Mouse (Mus musculus): ENCODE data around the gene Ncor1.
"Not testable (repeated sequence)": the region's sequence is repeated elsewhere in the genome, so short reads cannot be mapped to it uniquely, and the experiment has no call there.

The Ncor1 gene

DNA sequence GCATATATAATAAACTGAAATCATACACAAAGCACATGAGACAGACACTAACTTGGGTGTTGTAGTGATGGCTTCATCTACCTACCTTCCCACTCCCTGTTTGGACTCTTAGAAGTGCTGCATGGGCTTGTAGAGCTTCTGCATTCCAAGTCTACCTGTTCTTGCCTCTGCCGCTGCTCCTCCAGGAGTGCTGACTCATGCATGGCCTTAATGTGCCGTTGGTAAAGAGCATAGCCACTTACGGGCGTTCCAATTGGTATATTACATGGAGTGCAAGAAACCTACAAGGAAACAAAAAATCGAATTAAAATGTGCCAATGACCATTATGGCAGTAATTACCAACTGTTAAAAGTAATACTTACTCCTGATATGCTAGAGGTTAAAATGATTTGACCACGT lies 91.5 kb downstream of the Ncor1 start:
- no peak for DNase-seq (ENCODE audit: low spot score in 2 of 2)

- no peak for DNase-seq (ENCODE audit: low spot score in 2 of 2)
Observed at GRCm38 (mm10) chr11:62355216-62355615, 103.1 kb downstream of the Ncor1 start.

DNA sequence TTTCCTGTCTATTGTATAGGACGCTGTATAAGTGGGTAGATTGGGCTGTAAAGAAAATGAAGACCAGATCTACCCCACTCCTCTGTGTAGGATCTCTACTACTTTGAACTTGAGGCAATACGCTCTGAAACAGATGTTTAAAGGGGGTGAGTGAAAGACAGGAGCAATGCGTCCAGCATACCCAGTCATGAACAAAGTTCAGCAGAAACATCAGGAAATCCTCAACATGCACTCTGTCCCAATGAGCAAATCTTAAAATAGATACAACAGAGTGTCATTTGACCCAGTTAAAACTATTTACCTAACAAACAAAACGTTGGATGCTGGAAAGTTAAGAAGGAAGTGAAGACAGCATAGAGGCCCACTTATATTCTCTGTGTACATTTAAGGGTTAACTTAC lies 106.4 kb downstream of the Ncor1 start:
- no peak for DNase-seq (ENCODE audit: low spot score in 2 of 2)

GRCm38 (mm10) chr11:62343002-62343401 lies 115.3 kb downstream of the Ncor1 start:
- no peak for DNase-seq (ENCODE audit: low spot score in 2 of 2)

DNA sequence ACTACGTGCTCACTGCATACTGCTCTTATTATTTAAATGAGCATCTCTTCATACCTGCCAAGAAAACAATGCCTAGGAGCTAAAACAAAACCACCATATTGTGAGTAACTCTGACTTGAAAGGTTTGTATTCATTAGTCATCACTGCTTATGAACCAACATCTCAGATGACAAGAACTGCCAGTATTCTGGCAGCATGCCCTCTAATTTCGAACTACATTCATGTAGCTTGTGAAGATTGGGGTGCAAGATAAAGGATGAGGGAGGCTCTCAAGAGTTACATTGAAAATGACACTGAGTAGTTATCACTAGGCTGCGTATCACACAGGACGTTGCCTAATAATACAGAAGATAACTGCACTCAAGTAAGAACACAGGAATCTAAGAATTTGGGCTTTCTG lies 126.1 kb downstream of the Ncor1 start:
- no peak for DNase-seq (ENCODE audit: low spot score in 2 of 2)

- DNase-seq (ENCODE audit: low spot score in 2 of 2) = no peak
Observed at GRCm38 (mm10) chr11:62331141-62331540, 127.2 kb downstream of the Ncor1 start.

DNA sequence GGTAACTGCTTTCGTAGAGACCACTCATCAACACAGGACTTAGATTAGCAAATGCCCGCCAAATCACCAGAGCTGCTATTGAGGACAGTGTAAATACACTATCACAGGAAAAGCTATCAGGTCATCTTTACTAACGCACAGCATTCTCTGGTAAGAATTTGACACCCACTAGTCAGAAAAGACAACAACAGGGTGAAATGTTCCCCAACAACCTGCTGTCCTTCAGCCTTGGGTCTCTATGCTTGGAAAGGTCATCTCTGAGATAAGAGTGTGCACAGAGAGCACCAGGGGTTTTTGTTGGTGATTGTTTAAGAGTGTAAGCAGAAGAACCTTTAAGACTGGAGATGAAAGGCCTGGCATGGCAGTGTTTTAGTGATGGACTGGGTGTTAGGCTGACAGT lies 134.7 kb downstream of the Ncor1 start:
- no peak for DNase-seq (ENCODE audit: low spot score in 2 of 2)

DNA sequence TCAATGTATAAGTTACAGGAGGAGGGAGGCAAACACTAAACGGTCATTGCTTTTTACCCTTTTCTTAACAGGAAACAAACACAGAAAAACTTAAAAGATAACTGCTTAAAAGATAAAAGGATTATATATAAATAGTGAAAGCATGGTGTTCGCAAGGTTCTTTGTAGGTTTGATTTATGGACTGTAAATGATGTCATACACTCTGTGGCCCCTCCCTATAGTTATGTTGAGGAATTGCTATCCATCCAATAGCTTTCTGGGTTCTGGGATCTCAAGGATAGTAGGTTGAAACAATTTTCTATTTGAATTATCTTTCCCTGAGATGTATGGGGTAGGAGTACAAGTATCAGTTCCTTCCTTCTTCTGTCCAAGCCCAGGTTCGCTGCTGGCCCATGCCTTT lies 138.2 kb downstream of the Ncor1 start:
- DNase-seq (ENCODE audit: low spot score in 2 of 2) = no peak

DNA sequence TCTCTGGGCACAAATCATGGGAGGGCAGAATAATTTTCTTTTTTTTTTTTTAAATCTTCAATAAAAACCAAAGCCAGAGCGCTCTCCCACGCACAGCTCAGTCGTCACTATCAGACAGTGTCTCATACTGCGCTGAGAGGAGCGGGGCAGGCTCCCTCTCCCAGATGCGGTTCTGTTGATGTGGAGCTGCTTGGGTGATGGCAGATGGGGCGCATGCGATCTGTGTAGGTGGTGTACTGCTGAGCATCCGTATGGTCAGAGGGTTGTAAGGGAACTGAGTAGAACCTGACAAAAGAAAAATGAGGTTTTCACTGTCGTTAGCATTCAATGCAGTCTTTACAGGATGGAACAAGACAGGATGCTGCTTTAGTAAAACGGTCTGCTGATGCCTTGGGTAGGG lies 140.6 kb downstream of the Ncor1 start:
- peak; percentile 51 to 81 for DNase-seq (ENCODE audit: low spot score in 2 of 2)

DNA sequence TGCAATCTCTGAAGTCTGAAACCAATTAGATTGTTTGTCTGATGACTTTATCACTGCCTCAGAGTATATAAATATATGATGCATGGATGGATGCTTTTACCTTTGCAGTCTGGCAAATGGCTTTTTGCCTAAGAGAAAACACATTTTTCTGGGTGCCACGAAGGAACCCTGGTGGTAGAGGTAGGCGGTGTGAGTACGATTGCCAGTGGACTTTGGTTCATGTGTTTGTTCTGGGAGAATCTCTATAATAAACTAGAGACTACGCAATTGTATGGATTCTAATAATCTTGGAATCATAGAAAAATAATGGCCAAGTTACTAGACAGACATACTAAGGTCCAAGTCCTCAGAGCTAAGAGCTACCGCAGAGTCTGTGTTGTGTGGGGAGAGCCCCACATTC lies 143.4 kb downstream of the Ncor1 start:
- DNase-seq (ENCODE audit: low spot score in 2 of 2) = no peak

DNA sequence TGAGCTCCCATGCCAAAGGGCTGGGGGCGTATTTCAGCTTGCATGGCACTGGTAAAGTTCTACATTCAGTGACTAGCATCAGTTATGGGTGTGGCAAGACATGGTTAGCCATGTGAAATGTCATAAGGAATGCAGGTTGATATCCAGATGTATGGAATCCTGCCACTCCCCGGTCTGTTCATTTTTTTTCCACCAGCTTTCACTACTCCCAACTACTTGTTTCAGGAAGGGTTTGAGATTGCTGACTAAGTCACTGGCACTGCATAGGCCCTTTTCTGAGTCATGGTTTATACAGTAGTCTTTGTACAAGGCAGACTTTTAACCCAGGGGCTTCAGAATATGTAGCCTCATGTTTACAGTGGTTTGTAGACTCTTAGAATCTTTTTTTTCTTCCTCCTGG lies 149.0 kb downstream of the Ncor1 start:
- no peak for DNase-seq (ENCODE audit: low spot score in 2 of 2)

- DNase-seq (ENCODE audit: low spot score in 2 of 2) = peak; percentile 31 to 43
Observed at GRCm38 (mm10) chr11:62305866-62306265, 152.5 kb downstream of the Ncor1 start.

DNA sequence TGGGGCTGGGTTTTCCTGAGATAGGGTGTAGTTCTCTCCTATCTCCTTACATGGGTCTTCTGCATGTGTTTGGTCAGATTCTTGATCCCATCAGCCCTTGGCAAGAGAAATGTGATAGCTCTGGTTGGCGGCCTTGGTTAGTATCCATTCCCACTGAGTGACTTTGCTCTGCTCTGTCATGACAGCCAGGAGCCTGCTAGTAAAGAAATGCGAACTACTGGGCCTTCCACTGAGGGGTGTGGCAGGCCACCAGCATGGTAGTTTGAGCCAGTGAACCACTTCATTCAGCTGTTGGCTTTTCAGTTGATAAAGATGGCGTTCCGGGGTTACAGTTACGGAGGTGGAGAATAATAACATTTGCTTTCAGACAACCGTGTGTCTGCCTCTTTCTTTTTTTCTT lies 159.5 kb downstream of the Ncor1 start:
- DNase-seq (ENCODE audit: low spot score in 2 of 2) = no peak

DNA sequence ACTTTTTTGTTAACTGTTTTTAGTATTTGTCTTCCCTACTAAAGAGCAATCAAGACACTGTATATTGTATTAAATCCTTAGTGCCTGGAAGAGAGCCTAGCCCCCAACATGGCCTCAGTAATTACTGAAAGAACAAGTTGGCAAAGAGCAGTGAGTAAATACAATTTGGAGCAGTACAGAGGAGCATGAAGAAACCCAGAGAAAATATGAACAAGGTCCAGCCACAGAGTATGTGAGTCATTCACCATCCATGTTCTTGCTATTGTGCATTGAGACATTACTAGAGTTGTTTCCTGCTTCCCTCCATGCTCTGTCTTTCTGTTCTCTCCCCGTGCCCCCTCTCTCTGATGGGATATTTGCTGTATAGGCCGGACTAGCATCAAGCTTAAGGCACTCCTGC lies 164.2 kb downstream of the Ncor1 start:
- no peak for DNase-seq (ENCODE audit: low spot score in 2 of 2)

DNA sequence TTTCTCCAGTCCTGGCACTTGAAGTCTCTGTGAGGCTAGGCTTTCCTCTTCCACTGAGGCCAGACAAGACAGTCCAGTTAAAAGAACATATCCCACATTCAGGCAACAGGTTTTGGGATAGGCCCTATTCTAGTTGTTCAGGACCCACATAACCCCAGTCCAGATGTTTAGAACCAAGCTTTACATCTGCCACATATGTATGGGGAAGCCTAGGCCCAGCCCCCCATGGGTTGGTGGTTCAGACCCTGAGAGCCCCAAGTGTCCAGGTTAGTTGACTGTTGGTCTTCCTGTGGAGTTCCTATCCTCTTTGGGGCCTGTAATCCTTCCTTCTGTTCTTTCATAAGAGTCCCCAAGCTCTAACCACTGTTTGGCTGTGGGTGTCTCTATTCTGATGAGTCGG lies 170.6 kb downstream of the Ncor1 start:
- DNase-seq (ENCODE audit: low spot score in 2 of 2) = no peak

GRCm38 (mm10) chr11:62285020-62285419 lies 173.3 kb downstream of the Ncor1 start:
- DNase-seq (ENCODE audit: low spot score in 2 of 2) = no peak

- not testable (repeated sequence) for DNase-seq (ENCODE audit: low spot score in 2 of 2)
Observed at GRCm38 (mm10) chr11:62284020-62284419, 174.3 kb downstream of the Ncor1 start.

- DNase-seq (ENCODE audit: low spot score in 2 of 2) = peak; percentile 27 to 55
Observed at GRCm38 (mm10) chr11:62281601-62281997, 176.7 kb downstream of the Ncor1 start.

DNA sequence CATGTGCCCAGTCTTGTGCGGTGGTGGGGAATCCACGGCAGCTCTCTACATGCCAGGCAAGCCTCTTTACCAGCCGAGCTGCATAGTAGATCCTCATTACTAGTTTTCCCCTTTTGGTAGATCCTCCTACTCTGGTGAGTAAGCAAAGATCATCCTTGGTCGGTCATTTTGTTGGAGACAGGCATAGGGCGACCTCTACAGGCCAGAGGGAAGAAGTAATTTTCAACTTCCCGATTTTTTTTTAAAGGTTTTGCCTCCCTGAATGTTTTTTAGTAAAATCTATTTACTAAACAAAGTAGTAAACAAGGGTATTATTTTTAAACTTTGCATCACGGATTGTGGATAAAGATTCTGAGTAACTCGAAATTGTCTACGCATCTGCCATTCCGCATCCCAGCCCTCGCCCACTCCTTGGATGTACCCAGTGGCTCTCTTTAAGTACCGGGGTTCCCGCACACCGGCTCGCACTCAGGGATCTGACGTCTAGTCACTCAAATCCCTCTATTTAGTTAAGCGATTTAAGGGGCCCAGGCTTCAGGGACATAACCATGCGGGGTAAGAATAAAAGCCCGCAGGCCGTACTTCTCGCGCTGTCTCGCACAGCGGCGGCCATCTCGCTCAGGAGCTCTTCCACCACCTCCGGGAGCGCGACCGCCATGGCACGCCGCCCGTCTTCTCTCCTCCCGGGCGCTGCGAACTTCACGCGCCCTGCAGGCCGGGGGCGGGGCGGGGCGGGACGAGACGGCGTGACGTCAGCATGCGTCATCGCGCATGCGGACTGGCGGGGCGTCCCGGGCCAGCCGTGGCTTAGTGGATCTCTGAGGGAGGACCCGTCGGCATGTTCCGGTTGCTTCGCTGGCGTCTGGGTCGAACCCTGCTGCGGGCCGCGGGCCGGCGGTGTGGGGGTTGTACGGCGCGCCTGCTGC lies 177.4 kb downstream of the Ncor1 start, which contains the start of the genes Zswim7 and Ttc19:
Zswim7 (minus strand) TSS at position 701 of the 926 bp plus-strand sequence.
Ttc19 (plus strand) TSS at position 799 of the 926 bp plus-strand sequence.
- DNase-seq (ENCODE audit: low spot score in 2 of 2) = peak; percentile 74 to 89

- DNase-seq (ENCODE audit: low spot score in 2 of 2) = peak in 1 of 2 experiments; percentile 26
Observed at GRCm38 (mm10) chr11:62278027-62278426, 180.3 kb downstream of the Ncor1 start.

DNA sequence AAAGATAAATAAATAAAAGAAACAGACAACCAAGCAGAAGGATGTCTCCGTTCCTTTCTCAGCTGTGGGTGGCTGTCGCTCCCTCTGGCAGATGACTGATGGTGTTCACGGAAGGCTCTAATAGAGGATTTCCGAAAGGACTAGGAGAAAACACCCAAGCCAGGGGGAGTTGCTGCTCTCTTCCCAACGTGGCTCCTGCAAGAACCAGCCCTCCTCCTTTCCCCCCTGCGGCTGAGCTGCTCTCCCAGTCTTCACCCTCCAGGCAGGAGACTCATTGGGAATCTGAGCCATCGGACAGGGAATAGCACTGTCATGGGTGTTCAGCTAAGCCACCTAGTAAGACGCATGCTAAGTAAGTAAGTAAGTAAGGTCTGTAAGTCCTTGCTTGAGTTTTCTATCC lies 181.3 kb downstream of the Ncor1 start:
- no peak for DNase-seq (ENCODE audit: low spot score in 2 of 2)

DNA sequence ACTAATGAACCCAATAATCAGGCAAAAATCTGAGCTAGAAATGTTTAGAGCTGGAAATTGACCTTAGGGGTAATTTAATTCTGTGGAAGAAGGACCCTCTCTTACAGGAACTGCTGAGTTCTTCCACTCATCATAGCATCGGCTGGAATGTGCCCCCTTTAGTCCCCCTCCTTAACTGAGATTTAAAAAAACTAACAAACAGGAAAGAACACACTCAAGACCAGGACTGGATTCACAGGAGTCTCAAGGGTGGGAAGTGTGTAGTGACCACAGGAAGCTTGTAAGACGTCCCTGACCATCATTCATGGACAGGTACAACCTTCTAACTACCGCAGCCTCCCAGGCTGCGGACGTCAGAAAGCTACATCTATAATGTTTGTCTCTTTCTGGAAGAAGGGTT lies 187.5 kb downstream of the Ncor1 start:
- no peak for DNase-seq (ENCODE audit: low spot score in 2 of 2)

DNA sequence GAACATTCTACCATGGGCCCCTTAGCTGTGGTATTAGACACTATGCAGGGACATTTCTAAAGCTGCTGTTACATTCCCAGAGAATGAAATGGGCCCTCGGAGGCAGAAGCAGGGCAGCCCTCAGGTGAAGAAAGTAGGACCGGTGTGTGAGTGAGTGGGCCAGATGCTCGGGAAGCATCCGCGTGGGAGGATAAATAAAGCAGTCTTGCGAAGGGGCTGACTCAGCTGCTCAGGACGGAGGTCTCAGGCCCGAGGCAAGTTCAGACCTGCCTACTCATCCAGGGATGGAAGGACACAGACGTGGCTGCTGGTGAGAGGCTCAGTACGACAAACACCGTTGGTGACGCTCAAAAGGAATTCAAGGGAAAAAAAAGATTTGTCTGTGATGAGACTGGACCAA lies 189.2 kb downstream of the Ncor1 start:
- no peak for DNase-seq (ENCODE audit: low spot score in 2 of 2)

DNA sequence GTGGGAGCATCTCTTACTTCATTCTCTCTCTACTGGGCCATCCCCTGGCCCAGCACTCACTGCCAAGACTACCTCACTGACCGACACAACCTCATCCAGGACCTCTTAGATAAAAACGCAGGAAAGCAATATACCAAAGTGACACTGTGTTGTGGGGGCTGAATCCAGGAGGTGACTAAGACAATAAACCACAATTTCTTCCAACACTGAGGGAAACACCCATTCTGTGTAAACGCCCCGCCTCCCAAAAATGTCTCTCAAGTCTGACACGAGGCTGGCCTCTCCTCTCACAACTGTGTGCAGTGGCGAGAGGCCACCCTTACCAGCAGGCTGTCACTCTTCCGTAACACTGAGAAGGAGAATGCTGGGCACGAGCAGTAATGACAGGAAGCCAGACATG lies 190.0 kb downstream of the Ncor1 start:
- DNase-seq (ENCODE audit: low spot score in 2 of 2) = no peak

All from left cerebral cortex, adult 9 months (tissue).